In the genomic region with DNA sequence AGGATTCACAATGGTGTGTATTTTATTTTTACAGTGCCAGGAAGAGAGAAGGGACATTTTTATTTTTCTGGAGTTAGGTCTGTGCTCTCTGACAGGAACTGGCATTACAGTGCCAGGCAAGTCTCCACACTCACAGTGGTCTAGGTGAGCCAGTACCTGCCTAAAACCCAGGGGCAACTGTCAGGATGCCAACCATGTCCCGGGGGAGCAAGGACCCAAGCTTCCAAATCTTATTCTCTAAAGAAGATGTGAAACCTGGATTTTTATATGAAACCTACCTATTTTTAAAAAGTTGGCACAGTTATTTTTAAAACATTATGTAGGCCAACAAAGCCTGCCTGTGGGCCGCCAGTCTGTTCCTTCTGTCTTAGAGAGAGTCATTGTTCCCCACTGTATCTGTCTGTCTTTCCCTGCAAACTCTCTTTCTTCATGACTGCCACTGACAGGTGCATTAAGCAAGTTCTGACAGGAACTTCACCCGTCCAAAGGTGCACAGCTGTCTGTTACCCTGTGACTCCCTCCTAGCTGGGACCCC, we compare ENCODE assay signal across 26 mouse cellular contexts.
DNase-seq lines count a peak whose midpoint lies in the region; ATAC-seq and TF ChIP-seq lines count a peak whose summit lies in the region.
"Had no signal": no experiment of that assay in that cellular context is flagged by ENCODE, and none has a peak within 500 bp of the region (broad histone marks: within the 10 kb centered on the region; RNA-seq: fewer than 3 reads in every experiment).

No protein-coding gene starts in this region.

- H3K27ac ChIP-seq in left cerebral cortex, adult 2 months, result peak overlapping the region; percentile 83
- H3K27ac ChIP-seq in midbrain, postnatal 0 days (ENCODE audit: low read depth, low read length), result peak overlapping the region; percentile 47; the same call in 1 of the 2 replicates
- H3K27ac ChIP-seq: embryonic facial prominence, embryonic 13.5 days; kidney, embryonic 15.5 days; limb, embryonic 10.5 days; liver, embryonic 15.5 days; lung, embryonic 15.5 days had no signal

- 0 out of 2 replicates have a peak, but pooled peaks cover 4% of the 10 kb centered on the region for H3K4me1 ChIP-seq in midbrain, postnatal 0 days (ENCODE audit: insufficient read depth, low read length)
- H3K4me1 ChIP-seq: liver, embryonic 15.5 days had no signal

- no peaks in the 10 kb centered on the region for H3K36me3 ChIP-seq in midbrain, postnatal 0 days (ENCODE audit: insufficient read depth, low read length)
- H3K36me3 ChIP-seq: embryonic facial prominence, embryonic 13.5 days; heart, embryonic 12.5 days; kidney, embryonic 15.5 days; limb, embryonic 10.5 days; liver, embryonic 15.5 days; lung, embryonic 15.5 days; neural tube, embryonic 13.5 days had no signal

- ATAC-seq in cerebellum, adult (ENCODE audit: insufficient number of reproducible peaks, low FRiP score, low TSS enrichment), result no peak
- ATAC-seq in midbrain, postnatal 0 days (ENCODE audit: low FRiP score), result no peak
- ATAC-seq: CD4-positive, CD25-positive, alpha-beta regulatory T cell, adult 4 months had no signal

- H3K4me2 ChIP-seq in midbrain, postnatal 0 days (ENCODE audit: low read depth, low read length, poor library complexity, severe bottlenecking), result no peak overlapping the region
- H3K4me2 ChIP-seq: embryonic facial prominence, embryonic 13.5 days; heart, embryonic 12.5 days; kidney, embryonic 15.5 days; liver, embryonic 15.5 days; lung, embryonic 15.5 days; neural tube, embryonic 13.5 days had no signal

- intact Hi-C loops in left cerebral cortex, adult 2 months (cut with DNase I), result loop anchor here (5.0 kb wide), 3 partner anchors 67 to 138 kb away; a partner anchor contains a TSS
- intact Hi-C loops in left cerebral cortex, postnatal 4 days (cut with DNase I), result no loop called here

- H3K9ac ChIP-seq in midbrain, postnatal 0 days (replicated peaks; ENCODE audit: low read length, poor library complexity, severe bottlenecking), result no peak overlapping the region
- H3K9ac ChIP-seq: embryonic facial prominence, embryonic 13.5 days; heart, embryonic 12.5 days; kidney, embryonic 15.5 days; liver, embryonic 15.5 days; lung, embryonic 15.5 days; neural tube, embryonic 13.5 days had no signal

- peak; percentile 48 for DNase-seq in cerebellum, adult 8-10 months
- no peak for DNase-seq in left cerebral cortex, adult 2 months (ENCODE audit: extremely low spot score in 1 of 2, low spot score in 2 of 2)
- DNase-seq in left cerebral cortex, postnatal 4 days, result no peak
- DNase-seq in cerebellum, adult 9-10 months, result peak; percentile 71
- DNase-seq in midbrain, postnatal 0 days (ENCODE audit: low spot score), result no peak
- no peak for DNase-seq in adrenal gland, postnatal 25 days
- DNase-seq: adrenal gland, postnatal 14 days; embryo, embryonic 11 days; gastrocnemius, postnatal 10 days; heart, postnatal 10 days; kidney, adult 11 months; kidney, postnatal 36 days; layer of hippocampus, adult 9-11 months; liver; lung, postnatal 4 days had no signal

- no peaks in the 10 kb centered on the region for H3K27me3 ChIP-seq in midbrain, postnatal 0 days (ENCODE audit: insufficient read depth, low read length)
- H3K27me3 ChIP-seq: kidney, embryonic 15.5 days; liver, embryonic 15.5 days; lung, embryonic 15.5 days; neural tube, embryonic 13.5 days had no signal

- 78% methylated on average over 3 of the region's 3 CpGs for WGBS in midbrain, postnatal 0 days

- H3K4me3 ChIP-seq in left cerebral cortex, adult 2 months, result no peak overlapping the region
- H3K4me3 ChIP-seq in midbrain, postnatal 0 days (ENCODE audit: low read depth, low read length), result no peak overlapping the region
- H3K4me3 ChIP-seq: embryonic facial prominence, embryonic 13.5 days; erythroblast, embryonic 14.5 days; heart, embryonic 12.5 days; kidney, embryonic 15.5 days; limb, embryonic 10.5 days; liver, embryonic 15.5 days; lung, embryonic 15.5 days; myocyte; neural tube, embryonic 13.5 days had no signal

- TF ChIP-seq CTCF in left cerebral cortex, adult 2 months (IDR thresholded peaks at IDR 0.05), result no peak
- TF ChIP-seq CTCF in midbrain, postnatal 0 days (IDR thresholded peaks at IDR 0.05), result no peak

- no peaks in the 10 kb centered on the region for H3K9me3 ChIP-seq in midbrain, postnatal 0 days (ENCODE audit: low read length)
- H3K9me3 ChIP-seq: embryonic facial prominence, embryonic 13.5 days; heart, embryonic 12.5 days; kidney, embryonic 15.5 days; limb, embryonic 10.5 days; liver, embryonic 15.5 days; lung, embryonic 15.5 days; neural tube, embryonic 13.5 days had no signal

Comparison
In these comparisons a context has a peak if more than half of its experiments do, and no peak if none do; other contexts are left out.
1. DNase-seq: peak in cerebellum, adult 8-10 months (single experiment) and cerebellum, adult 9-10 months (single experiment); none in left cerebral cortex, adult 2 months (0 of 2), left cerebral cortex, postnatal 4 days (single experiment), midbrain, postnatal 0 days (single experiment) and adrenal gland, postnatal 25 days (single experiment).